Mouse (Mus musculus): Measurements from ENCODE around the gene Acox1. TPM values are rescaled to one million over a fixed set of nuclear protein-coding genes. Genes with fewer than 3 reads are reported as not detected.

The Acox1 gene
- polyA plus RNA-seq, 1 experiment from 2014 or later = 29.0 TPM

DNA sequence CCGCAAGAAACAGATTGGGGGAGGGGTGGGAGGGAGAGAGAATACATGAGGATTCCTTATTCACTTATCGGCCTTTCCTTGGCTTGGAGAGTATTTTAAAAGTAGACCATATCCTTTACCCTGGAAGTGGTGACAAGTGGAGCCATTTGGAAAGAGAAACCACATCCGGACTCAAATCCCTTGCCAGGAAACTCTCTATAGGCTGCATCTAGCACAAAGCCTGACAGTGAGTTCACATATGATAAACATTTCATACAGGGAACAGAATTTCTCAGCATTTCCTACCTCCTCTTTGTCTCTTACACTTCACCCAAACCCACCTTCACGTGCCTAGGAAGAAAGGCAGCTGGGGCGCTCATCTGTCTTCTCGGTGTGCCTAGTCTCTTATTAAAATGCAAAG is 31.6 kb downstream of the Acox1 start:
- peak overlapping the region; percentile 95 for H3K27ac ChIP-seq (replicated peaks)
- H3K36me3 ChIP-seq = peaks cover 40% of the 10 kb centered on the region
- peak overlapping the region; percentile 73 for H3K4me2 ChIP-seq
- no peak for ATAC-seq (ENCODE audit: extremely low read depth, insufficient number of reproducible peaks, low FRiP score, low TSS enrichment)
- 4% methylated on average over 6 of the region's 6 CpGs for WGBS
- H3K9me3 ChIP-seq = no peaks in the 10 kb centered on the region
- H3K4me3 ChIP-seq = peak overlapping the region; percentile 70
- no peaks in the 10 kb centered on the region for H3K27me3 ChIP-seq (replicated peaks)
- H3K9ac ChIP-seq = peak overlapping the region; percentile 88
- peaks cover 24% of the 10 kb centered on the region for H3K4me1 ChIP-seq

DNA sequence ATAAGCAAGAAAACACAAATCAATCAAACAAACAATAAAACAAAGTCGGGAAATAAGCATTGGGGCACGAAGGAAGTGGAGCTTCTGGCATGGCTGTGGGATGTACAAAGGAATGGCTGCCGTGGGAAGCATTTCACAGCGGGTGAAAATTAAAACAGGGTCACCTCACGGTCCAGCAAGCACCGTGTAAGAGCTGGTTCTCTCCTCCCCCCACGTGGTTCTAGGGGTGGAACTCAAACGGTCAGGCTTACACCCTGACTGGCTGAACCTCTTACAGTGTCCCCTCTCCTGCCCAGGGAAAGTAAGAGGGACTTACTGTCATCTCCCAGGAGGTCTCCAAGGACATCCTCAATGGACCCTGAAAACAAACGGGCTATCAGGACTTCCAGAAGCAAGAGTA is 35.8 kb downstream of the Acox1 start:
- peaks cover 65% of the 10 kb centered on the region for H3K36me3 ChIP-seq
- H3K9me3 ChIP-seq = no peaks in the 10 kb centered on the region
- H3K4me2 ChIP-seq = no peak overlapping the region
- ATAC-seq (ENCODE audit: extremely low read depth, insufficient number of reproducible peaks, low FRiP score, low TSS enrichment) = no peak
- no peaks in the 10 kb centered on the region for H3K27me3 ChIP-seq (replicated peaks)
- H3K4me3 ChIP-seq = no peak overlapping the region
- no peak overlapping the region for H3K27ac ChIP-seq (replicated peaks)
- H3K9ac ChIP-seq = no peak overlapping the region
- WGBS = 64% methylated on average over 9 of the region's 9 CpGs
- H3K4me1 ChIP-seq = peaks cover 17% of the 10 kb centered on the region

GRCm38 (mm10) chr11:116162146-116162545 is 36.7 kb downstream of the Acox1 start:
- H3K4me2 ChIP-seq = no peak overlapping the region
- no peak overlapping the region for H3K9ac ChIP-seq
- H3K27me3 ChIP-seq (replicated peaks) = no peaks in the 10 kb centered on the region
- H3K36me3 ChIP-seq = peaks cover 74% of the 10 kb centered on the region
- 80% methylated on average over 10 of the region's 10 CpGs for WGBS
- H3K9me3 ChIP-seq = no peaks in the 10 kb centered on the region
- peaks cover 14% of the 10 kb centered on the region for H3K4me1 ChIP-seq
- no peak overlapping the region for H3K4me3 ChIP-seq
- no peak for ATAC-seq (ENCODE audit: extremely low read depth, insufficient number of reproducible peaks, low FRiP score, low TSS enrichment)
- H3K27ac ChIP-seq (replicated peaks) = no peak overlapping the region

GRCm38 (mm10) chr11:116161312-116161711 is 37.5 kb downstream of the Acox1 start:
- 69% methylated on average over 12 of the region's 12 CpGs for WGBS
- Histone ChIP-seq H3K4me3 (no peak overlapping the region), H3K4me2 (no peak overlapping the region), H3K27me3 (replicated peaks) (no peaks in the 10 kb centered on the region), H3K27ac (replicated peaks) (no peak overlapping the region), H3K9ac (no peak overlapping the region), H3K36me3 (peaks cover 82% of the 10 kb centered on the region), H3K9me3 (no peaks in the 10 kb centered on the region), H3K4me1 (peaks cover 6% of the 10 kb centered on the region)
- ATAC-seq (ENCODE audit: extremely low read depth, insufficient number of reproducible peaks, low FRiP score, low TSS enrichment) = no peak

GRCm38 (mm10) chr11:116150960-116151359 is 47.9 kb downstream of the Acox1 start:
- no peak overlapping the region for H3K4me2 ChIP-seq
- no peaks in the 10 kb centered on the region for H3K27me3 ChIP-seq (replicated peaks)
- no peak overlapping the region for H3K9ac ChIP-seq
- H3K36me3 ChIP-seq = peaks cover 100% of the 10 kb centered on the region
- ATAC-seq (ENCODE audit: extremely low read depth, insufficient number of reproducible peaks, low FRiP score, low TSS enrichment) = no peak
- no peak overlapping the region for H3K27ac ChIP-seq (replicated peaks)
- H3K4me1 ChIP-seq = 0 out of 2 replicates have a peak, but pooled peaks cover 11% of the 10 kb centered on the region
- no peaks in the 10 kb centered on the region for H3K9me3 ChIP-seq
- 75% methylated on average over 2 of the region's 2 CpGs for WGBS
- H3K4me3 ChIP-seq = no peak overlapping the region

DNA sequence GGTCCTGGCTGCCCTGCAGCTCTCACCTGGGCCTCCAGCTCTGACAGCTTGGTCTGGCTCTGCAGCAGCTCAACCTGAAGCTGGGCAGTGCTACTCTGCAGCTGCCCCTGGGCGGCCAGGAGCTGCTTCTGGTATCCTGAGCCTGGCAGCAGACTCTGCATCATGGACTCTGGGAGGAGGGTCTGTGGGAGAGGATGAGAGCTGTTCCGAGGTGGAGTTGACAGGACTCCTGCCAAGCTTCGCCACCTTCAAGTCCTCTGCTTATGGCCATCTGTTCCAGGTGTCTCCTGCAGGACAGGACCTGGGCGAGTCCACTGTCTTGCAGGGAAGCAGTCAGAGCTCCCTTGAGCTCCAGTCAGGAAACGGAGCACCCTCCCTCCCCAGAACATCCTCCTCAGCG is 49.5 kb downstream of the Acox1 start:
- 0 out of 2 replicates have a peak overlapping the region, but pooled peaks have one; percentile 25 for H3K9ac ChIP-seq
- H3K27ac ChIP-seq (replicated peaks) = no peak overlapping the region
- H3K4me2 ChIP-seq = no peak overlapping the region
- peaks cover 100% of the 10 kb centered on the region for H3K36me3 ChIP-seq
- no peak for ATAC-seq (ENCODE audit: extremely low read depth, insufficient number of reproducible peaks, low FRiP score, low TSS enrichment)
- H3K4me1 ChIP-seq = 0 out of 2 replicates have a peak, but pooled peaks cover 11% of the 10 kb centered on the region
- 79% methylated on average over 6 of the region's 6 CpGs for WGBS
- H3K9me3 ChIP-seq = no peaks in the 10 kb centered on the region
- no peak overlapping the region for H3K4me3 ChIP-seq
- H3K27me3 ChIP-seq (replicated peaks) = no peaks in the 10 kb centered on the region

GRCm38 (mm10) chr11:116148761-116149221 is 50.1 kb downstream of the Acox1 start:
- no peak overlapping the region for H3K4me2 ChIP-seq
- peak overlapping the region; percentile 40; the same call in 1 of the 2 replicates for H3K9ac ChIP-seq

GRCm38 (mm10) chr11:116146294-116146985 is 52.4 kb downstream of the Acox1 start:
- peaks cover 100% of the 10 kb centered on the region for H3K36me3 ChIP-seq
- no peak overlapping the region for H3K27ac ChIP-seq (replicated peaks)
- 78% methylated on average over 25 of the region's 25 CpGs for WGBS

More at GRCm38 (mm10) chr11:116148761-116149221, 50.1 kb downstream of the Acox1 start:
- Histone ChIP-seq H3K27me3 (replicated peaks) (no peaks in the 10 kb centered on the region), H3K27ac (replicated peaks) (no peak overlapping the region), H3K36me3 (peaks cover 100% of the 10 kb centered on the region), H3K4me3 (no peak overlapping the region), H3K9me3 (no peaks in the 10 kb centered on the region), H3K4me1 (0 out of 2 replicates have a peak, but pooled peaks cover 11% of the 10 kb centered on the region)
- 37% methylated on average over 20 of the region's 20 CpGs for WGBS
- ATAC-seq (ENCODE audit: extremely low read depth, insufficient number of reproducible peaks, low FRiP score, low TSS enrichment) = no peak

GRCm38 (mm10) chr11:116145481-116146293 is 53.2 kb downstream of the Acox1 start:
- H3K36me3 ChIP-seq = peaks cover 92% of the 10 kb centered on the region
- H3K27ac ChIP-seq (replicated peaks) = no peak overlapping the region
- no peaks in the 10 kb centered on the region for H3K9me3 ChIP-seq
- no peak overlapping the region for H3K4me3 ChIP-seq
- H3K4me1 ChIP-seq = 0 out of 2 replicates have a peak, but pooled peaks cover 6% of the 10 kb centered on the region
- 73% methylated on average over 18 of the region's 18 CpGs for WGBS
- H3K27me3 ChIP-seq (replicated peaks) = no peaks in the 10 kb centered on the region
- no peak overlapping the region for H3K9ac ChIP-seq
- H3K4me2 ChIP-seq = no peak overlapping the region
- no peak for ATAC-seq (ENCODE audit: extremely low read depth, insufficient number of reproducible peaks, low FRiP score, low TSS enrichment)

More at GRCm38 (mm10) chr11:116146294-116146985, 52.4 kb downstream of the Acox1 start:
- no peaks in the 10 kb centered on the region for H3K9me3 ChIP-seq
- H3K4me1 ChIP-seq = 0 out of 2 replicates have a peak, but pooled peaks cover 6% of the 10 kb centered on the region
- ATAC-seq (ENCODE audit: extremely low read depth, insufficient number of reproducible peaks, low FRiP score, low TSS enrichment) = no peak
- no peak overlapping the region for H3K4me2 ChIP-seq
- H3K27me3 ChIP-seq (replicated peaks) = no peaks in the 10 kb centered on the region
- H3K4me3 ChIP-seq = no peak overlapping the region
- no peak overlapping the region for H3K9ac ChIP-seq

GRCm38 (mm10) chr11:116143468-116143867 is 55.4 kb downstream of the Acox1 start:
- no peaks in the 10 kb centered on the region for H3K27me3 ChIP-seq (replicated peaks)
- peaks cover 70% of the 10 kb centered on the region for H3K36me3 ChIP-seq
- no peak overlapping the region for H3K9ac ChIP-seq
- no peak overlapping the region for H3K27ac ChIP-seq (replicated peaks)
- H3K9me3 ChIP-seq = no peaks in the 10 kb centered on the region
- ATAC-seq (ENCODE audit: extremely low read depth, insufficient number of reproducible peaks, low FRiP score, low TSS enrichment) = no peak
- no peak overlapping the region for H3K4me3 ChIP-seq
- H3K4me2 ChIP-seq = no peak overlapping the region
- 85% methylated on average over 3 of the region's 3 CpGs for WGBS
- peaks cover 10% of the 10 kb centered on the region for H3K4me1 ChIP-seq

Measured in heart, embryonic 13.5 days (tissue).